ENCODE assay signal across 12 mouse cellular contexts in genomic region chr10:24323066-24323465, GRCm38 (mm10).
"Had no signal": no experiment of that assay in that cellular context is flagged by ENCODE, and none has a peak within 500 bp of the region (broad histone marks: within the 10 kb centered on the region; RNA-seq: fewer than 3 reads in every experiment).

No protein-coding gene starts in this region.

- DNase-seq: left cerebral cortex, postnatal 4 days; liver; liver, embryonic 13.5 days; liver, postnatal 0 days; lung, adult 18-20 months; lung, adult 2 months; lung, embryonic 14.5 days; lung, postnatal 10 days; lung, postnatal 14 days; lung, postnatal 36 days; lung, postnatal 4 days; midbrain, embryonic 14.5 days had no signal
